Mouse (Mus musculus) heart, embryonic 14.5 days (tissue): Measurements from ENCODE around the gene Dgkd. TPM values are rescaled to one million over a fixed set of nuclear protein-coding genes. Genes with fewer than 3 reads are reported as not detected.

Source experiments
- polyA plus RNA-seq: library from polyadenylated mRNA; unstranded; fragments of >200 nt; fragmentation: Nextera tagmentation; extraction: Ambion mirVana; gene quantifications from 2 replicates; pipeline ENCODE4 v1.2.1, GENCODE M21; 2014

Gene Dgkd
- polyA plus RNA-seq, 1 experiment from 2014 or later = 24.7 TPM

Other genes starting within 250 kb of the Dgkd start
- gene Inpp5d, start 233.0 kb upstream of the Dgkd start, polyA plus RNA-seq = 7.9 and 8.9 TPM in 2 replicates
- 22.7 and 25.0 TPM in 2 replicates for gene Atg16l1, start 97.4 kb upstream of the Dgkd start, polyA plus RNA-seq
- gene Sag, start 49.6 kb upstream of the Dgkd start, polyA plus RNA-seq = 0.97 and 1.1 TPM in 2 replicates
- gene Usp40, start 155.3 kb downstream of the Dgkd start, polyA plus RNA-seq = 30.7 and 32.8 TPM in 2 replicates
- gene Ugt1a10, start 202.1 kb downstream of the Dgkd start, polyA plus RNA-seq = not detected in 2 replicates
- gene Ugt1a9, start 217.5 kb downstream of the Dgkd start, polyA plus RNA-seq = not detected in 2 replicates
- not detected in 2 replicates for gene Ugt1a8, start 234.5 kb downstream of the Dgkd start, polyA plus RNA-seq
- gene Ugt1a7c, start 241.8 kb downstream of the Dgkd start, polyA plus RNA-seq = 1.0 and 2.1 TPM in 2 replicates
- 0.11 TPM in 1 of 2 replicates, not detected in the other for gene Ugt1a6b, start 250.0 kb downstream of the Dgkd start, polyA plus RNA-seq